ENCODE assay signal across 9 mouse cellular contexts in genomic region chr11:106627692-106628091, GRCm38 (mm10). TPM values are rescaled to one million over a fixed set of nuclear protein-coding genes. Genes with fewer than 3 reads are reported as not detected.
A peak's percentile ranks its signal among the peaks of the same experiment; 100 is the strongest.
DNase-seq lines count a peak whose midpoint lies in the region; ATAC-seq and TF ChIP-seq lines count a peak whose summit lies in the region.
"Had no signal": no experiment of that assay in that cellular context is flagged by ENCODE, and none has a peak within 500 bp of the region (broad histone marks: within the 10 kb centered on the region; RNA-seq: fewer than 3 reads in every experiment).

No protein-coding gene starts in this region.

- H3K36me3 ChIP-seq in hindbrain, postnatal 0 days (ENCODE audit: insufficient read depth, low read length), result no peaks in the 10 kb centered on the region
- no peaks in the 10 kb centered on the region for H3K36me3 ChIP-seq in midbrain, embryonic 12.5 days
- H3K36me3 ChIP-seq: stomach, embryonic 15.5 days had no signal

- WGBS in hindbrain, postnatal 0 days, result 21% methylated on average over 6 of the region's 6 CpGs
- 22% methylated on average over 6 of the region's 6 CpGs for WGBS in midbrain, embryonic 12.5 days

- H3K27me3 ChIP-seq in hindbrain, postnatal 0 days (ENCODE audit: insufficient read depth, low read length), result no peaks in the 10 kb centered on the region
- no peaks in the 10 kb centered on the region for H3K27me3 ChIP-seq in midbrain, embryonic 12.5 days
- H3K27me3 ChIP-seq: stomach, embryonic 15.5 days had no signal

- no peak overlapping the region for H3K27ac ChIP-seq in hindbrain, postnatal 0 days
- H3K27ac ChIP-seq in midbrain, embryonic 12.5 days (replicated peaks), result no peak overlapping the region
- H3K27ac ChIP-seq: stomach, embryonic 15.5 days had no signal

- intact Hi-C loops in left cerebral cortex, postnatal 14 days (cut with DNase I), result loop anchor here (1.0 to 5.0 kb wide), 2 partner anchors 125 to 209 kb away; no protein-coding TSS in a partner anchor

- TF ChIP-seq CTCF in brain, embryonic 14.5 days (IDR thresholded peaks at IDR 0.05; ENCODE audit: borderline replicate concordance, extremely low read depth, insufficient read depth, insufficient read length), result peak; percentile 80; the same call in 1 of the 2 replicates
- TF ChIP-seq CTCF in hindbrain, postnatal 0 days (IDR thresholded peaks at IDR 0.05; ENCODE audit: low read depth), result peak; percentile 92

- no peaks in the 10 kb centered on the region for H3K4me1 ChIP-seq in hindbrain, postnatal 0 days (ENCODE audit: insufficient read depth, low read length)
- H3K4me1 ChIP-seq in midbrain, embryonic 12.5 days, result 0 out of 2 replicates have a peak, but pooled peaks cover 3% of the 10 kb centered on the region
- H3K4me1 ChIP-seq: stomach, embryonic 15.5 days had no signal

- DNase-seq in layer of hippocampus, adult 11-12 months (ENCODE audit: low spot score), result peak; percentile 76
- DNase-seq in layer of hippocampus, adult 9-10 months (ENCODE audit: low spot score), result no peak
- peak; percentile 83 for DNase-seq in brain, embryonic 14.5 days (ENCODE audit: low read depth)
- peak; percentile 77 for DNase-seq in forelimb bud, embryonic 11.5 days (ENCODE audit: low read depth, low spot score)
- peak; percentile 89 for DNase-seq in hindbrain, postnatal 0 days (ENCODE audit: low spot score)
- DNase-seq in left cerebral cortex, postnatal 14 days (ENCODE audit: low spot score in 2 of 2), result peak; percentile 80 to 82
- peak; percentile 47 to 71 for DNase-seq in spleen, postnatal 14 days (ENCODE audit: low spot score in 2 of 2)

- no peak for TF ChIP-seq POLR2A in brain, embryonic 14.5 days (IDR thresholded peaks at IDR 0.05; ENCODE audit: borderline replicate concordance, extremely low read depth, insufficient read depth, insufficient read length, poor library complexity, severe bottlenecking)

- H3K9ac ChIP-seq in hindbrain, postnatal 0 days (replicated peaks; ENCODE audit: low read length), result no peak overlapping the region
- no peak overlapping the region for H3K9ac ChIP-seq in midbrain, embryonic 12.5 days (replicated peaks)
- H3K9ac ChIP-seq: stomach, embryonic 15.5 days had no signal

- ATAC-seq in hindbrain, postnatal 0 days, result 0 out of 2 replicates have a peak, but pooled peaks have one; percentile 47
- ATAC-seq in midbrain, embryonic 12.5 days (ENCODE audit: low FRiP score, low read depth), result peak; percentile 47; the same call in 1 of the 2 replicates

- H3K4me3 ChIP-seq in hindbrain, postnatal 0 days (ENCODE audit: low read length), result no peak overlapping the region
- no peak overlapping the region for H3K4me3 ChIP-seq in midbrain, embryonic 12.5 days
- H3K4me3 ChIP-seq: stomach, embryonic 15.5 days had no signal

- no peak overlapping the region for H3K4me2 ChIP-seq in hindbrain, postnatal 0 days (ENCODE audit: low read depth, low read length)
- H3K4me2 ChIP-seq in midbrain, embryonic 12.5 days (replicated peaks), result no peak overlapping the region
- H3K4me2 ChIP-seq: stomach, embryonic 15.5 days had no signal

- no peaks in the 10 kb centered on the region for H3K9me3 ChIP-seq in hindbrain, postnatal 0 days (ENCODE audit: low read length)
- peaks cover 6% of the 10 kb centered on the region; the same call in 1 of the 2 replicates for H3K9me3 ChIP-seq in midbrain, embryonic 12.5 days
- H3K9me3 ChIP-seq: stomach, embryonic 15.5 days had no signal

RNA-seq across cellular contexts. Expression of gene Tex2, which starts 14.5 kb away (rescaled TPM):
- 18.8 and 34.6 TPM in 2 replicates for polyA plus RNA-seq in brain, embryonic 14.5 days (2012; rRNA removed)
- 46.2 and 60.5 TPM in 2 replicates for total RNA-seq in hindbrain, postnatal 0 days (2014; rRNA removed)
- polyA plus RNA-seq in hindbrain, postnatal 0 days (2015; fragmentation: Nextera tagmentation; extraction: Ambion mirVana), result 30.0 and 30.8 TPM in 2 replicates
- 100 to 1,000 TPM in 1 of 2 experiments, 10 to 100 TPM in 1; 98.0 to 102 TPM for total RNA-seq in left cerebral cortex, postnatal 14 days (2021)
- 12.1 and 13.8 TPM in 2 replicates for polyA plus RNA-seq in midbrain, embryonic 12.5 days (2016; fragmentation: Nextera tagmentation; extraction: Ambion mirVana)
